Mouse (Mus musculus): ENCODE measurements around the gene Hexb. TPM values are rescaled to one million over a fixed set of nuclear protein-coding genes. Genes with fewer than 3 reads are reported as not detected.
A peak's percentile ranks its signal among the peaks of the same experiment; 100 is the strongest.
"Not testable (repeated sequence)": the region's sequence is repeated elsewhere in the genome, so short reads cannot be mapped to it uniquely, and the experiment has no call there.

The Hexb gene
- polyA plus RNA-seq, 1 experiment from 2014 or later: 49.8 TPM

- Histone ChIP-seq H3K9ac (ENCODE audit: low read depth, low read length) (no peak overlapping the region), H3K4me3 (ENCODE audit: low read depth, low read length) (no peak overlapping the region), H3K4me2 (ENCODE audit: low read length) (no peak overlapping the region), H3K27me3 (ENCODE audit: control insufficient read depth, insufficient read depth, low read depth, low read length) (no peaks in the 10 kb centered on the region), H3K9me3 (replicated peaks; ENCODE audit: control insufficient read depth, low read length, poor library complexity, severe bottlenecking) (no peaks in the 10 kb centered on the region), H3K27ac (ENCODE audit: low read length) (no peak overlapping the region), H3K4me1 (ENCODE audit: control insufficient read depth, insufficient read depth, low read length) (no peaks in the 10 kb centered on the region), H3K36me3 (ENCODE audit: control insufficient read depth, insufficient read depth, low read length) (peaks cover 10% of the 10 kb centered on the region)
- WGBS: 71% methylated on average over 7 of the region's 7 CpGs
- no peak for ATAC-seq
Observed at GRCm38 (mm10) chr13:97178943-97179342, 19.2 kb downstream of the Hexb start.

DNA sequence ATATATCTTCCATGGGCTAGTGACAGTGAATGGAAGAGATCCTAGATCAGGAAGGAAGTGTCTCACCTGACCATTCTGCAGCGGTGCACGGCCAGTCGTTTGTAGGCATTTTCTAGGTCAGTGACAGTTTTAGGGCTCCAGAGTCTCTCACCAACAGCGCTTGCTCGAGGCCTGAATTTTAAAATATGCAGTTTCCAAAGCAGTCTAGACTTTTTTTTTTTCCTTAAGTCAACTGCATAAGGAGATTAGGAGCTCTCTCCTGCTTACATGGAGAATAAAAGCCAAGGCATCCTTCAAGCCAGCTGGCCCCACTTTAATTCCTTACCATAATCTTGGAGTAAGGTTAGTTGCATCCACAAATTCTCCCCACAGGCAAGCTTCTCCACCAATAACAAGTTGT lies 21.4 kb downstream of the Hexb start:
- Histone ChIP-seq H3K27me3 (ENCODE audit: control insufficient read depth, insufficient read depth, low read depth, low read length) (no peaks in the 10 kb centered on the region), H3K4me3 (ENCODE audit: low read depth, low read length) (no peak overlapping the region), H3K9me3 (replicated peaks; ENCODE audit: control insufficient read depth, low read length, poor library complexity, severe bottlenecking) (no peaks in the 10 kb centered on the region), H3K27ac (ENCODE audit: low read length) (no peak overlapping the region), H3K4me2 (ENCODE audit: low read length) (no peak overlapping the region), H3K9ac (ENCODE audit: low read depth, low read length) (no peak overlapping the region), H3K4me1 (ENCODE audit: control insufficient read depth, insufficient read depth, low read length) (no peaks in the 10 kb centered on the region), H3K36me3 (ENCODE audit: control insufficient read depth, insufficient read depth, low read length) (peaks cover 16% of the 10 kb centered on the region)
- 72% methylated on average over 5 of the region's 5 CpGs for WGBS
- ATAC-seq: no peak

GRCm38 (mm10) chr13:97175520-97176264 lies 22.5 kb downstream of the Hexb start:
- no peaks in the 10 kb centered on the region for H3K9me3 ChIP-seq (replicated peaks; ENCODE audit: control insufficient read depth, low read length, poor library complexity, severe bottlenecking)
- H3K27ac ChIP-seq (ENCODE audit: low read length): no peak overlapping the region
- WGBS: 86% methylated on average over 10 of the region's 10 CpGs
- H3K27me3 ChIP-seq (ENCODE audit: control insufficient read depth, insufficient read depth, low read depth, low read length): no peaks in the 10 kb centered on the region
- no peaks in the 10 kb centered on the region for H3K4me1 ChIP-seq (ENCODE audit: control insufficient read depth, insufficient read depth, low read length)
- no peak overlapping the region for H3K9ac ChIP-seq (ENCODE audit: low read depth, low read length)
- no peak overlapping the region for H3K4me3 ChIP-seq (ENCODE audit: low read depth, low read length)
- H3K4me2 ChIP-seq (ENCODE audit: low read length): no peak overlapping the region
- peaks cover 16% of the 10 kb centered on the region for H3K36me3 ChIP-seq (ENCODE audit: control insufficient read depth, insufficient read depth, low read length)
- no peak for ATAC-seq

- H3K27me3 ChIP-seq (ENCODE audit: control insufficient read depth, insufficient read depth, low read depth, low read length): no peaks in the 10 kb centered on the region
- no peak overlapping the region for H3K4me2 ChIP-seq (ENCODE audit: low read length)
- H3K9me3 ChIP-seq (replicated peaks; ENCODE audit: control insufficient read depth, low read length, poor library complexity, severe bottlenecking): no peaks in the 10 kb centered on the region
- H3K4me1 ChIP-seq (ENCODE audit: control insufficient read depth, insufficient read depth, low read length): no peaks in the 10 kb centered on the region
- peaks cover 36% of the 10 kb centered on the region for H3K36me3 ChIP-seq (ENCODE audit: control insufficient read depth, insufficient read depth, low read length)
- 60% methylated on average over 4 of the region's 4 CpGs for WGBS
- no peak overlapping the region for H3K27ac ChIP-seq (ENCODE audit: low read length)
- H3K9ac ChIP-seq (ENCODE audit: low read depth, low read length): no peak overlapping the region
- H3K4me3 ChIP-seq (ENCODE audit: low read depth, low read length): no peak overlapping the region
- no peak for ATAC-seq
Observed at GRCm38 (mm10) chr13:97145834-97146233, 52.3 kb downstream of the Hexb start.

GRCm38 (mm10) chr13:97142321-97142720 lies 55.8 kb downstream of the Hexb start:
- H3K36me3 ChIP-seq (ENCODE audit: control insufficient read depth, insufficient read depth, low read length): peaks cover 16% of the 10 kb centered on the region

GRCm38 (mm10) chr13:97138404-97138931 lies 59.7 kb downstream of the Hexb start:
- WGBS: 34% methylated on average over 8 of the region's 8 CpGs
- not testable (repeated sequence) for H3K27me3 ChIP-seq (ENCODE audit: control insufficient read depth, insufficient read depth, low read depth, low read length); H3K9me3 ChIP-seq (replicated peaks; ENCODE audit: control insufficient read depth, low read length, poor library complexity, severe bottlenecking); H3K36me3 ChIP-seq (ENCODE audit: control insufficient read depth, insufficient read depth, low read length)
- peaks cover 12% of the 10 kb centered on the region for H3K4me1 ChIP-seq (ENCODE audit: control insufficient read depth, insufficient read depth, low read length)
- ATAC-seq: peak; percentile 63; the same call in 1 of the 2 replicates
- H3K27ac ChIP-seq (ENCODE audit: low read length): peak overlapping the region; percentile 89
- peak overlapping the region; percentile 89 for H3K9ac ChIP-seq (ENCODE audit: low read depth, low read length)
- H3K4me2 ChIP-seq (ENCODE audit: low read length): peak overlapping the region; percentile 58
- peak overlapping the region; percentile 72 for H3K4me3 ChIP-seq (ENCODE audit: low read depth, low read length)

More at GRCm38 (mm10) chr13:97142321-97142720, 55.8 kb downstream of the Hexb start:
- H3K9me3 ChIP-seq (replicated peaks; ENCODE audit: control insufficient read depth, low read length, poor library complexity, severe bottlenecking): no peaks in the 10 kb centered on the region
- no peak overlapping the region for H3K9ac ChIP-seq (ENCODE audit: low read depth, low read length)
- 89% methylated on average over 7 of the region's 7 CpGs for WGBS
- no peaks in the 10 kb centered on the region for H3K27me3 ChIP-seq (ENCODE audit: control insufficient read depth, insufficient read depth, low read depth, low read length)
- no peak overlapping the region for H3K4me2 ChIP-seq (ENCODE audit: low read length)
- peaks cover 6% of the 10 kb centered on the region for H3K4me1 ChIP-seq (ENCODE audit: control insufficient read depth, insufficient read depth, low read length)
- H3K27ac ChIP-seq (ENCODE audit: low read length): no peak overlapping the region
- no peak overlapping the region for H3K4me3 ChIP-seq (ENCODE audit: low read depth, low read length)
- ATAC-seq: no peak

GRCm38 (mm10) chr13:97137466-97138400 lies 60.4 kb downstream of the Hexb start, which contains the start of the genes Gfm2 and Nsa2:
Gfm2 (plus strand) TSS chr13:97137937.
Nsa2 (minus strand) TSS chr13:97137937.
- Histone ChIP-seq H3K4me2 (ENCODE audit: low read length) (peak within 1 kb of the TSS; percentile 66), H3K4me1 (ENCODE audit: control insufficient read depth, insufficient read depth, low read length) (peaks cover 12% of the 10 kb centered on the region), H3K27ac (ENCODE audit: low read length) (peak within 1 kb of the TSS; percentile 89), H3K36me3 (ENCODE audit: control insufficient read depth, insufficient read depth, low read length) (peaks cover 7% of the 10 kb centered on the region; the same call in 1 of the 2 replicates), H3K9me3 (replicated peaks; ENCODE audit: control insufficient read depth, low read length, poor library complexity, severe bottlenecking) (no peaks in the 10 kb centered on the region), H3K9ac (ENCODE audit: low read depth, low read length) (peak within 1 kb of the TSS; percentile 89), H3K4me3 (ENCODE audit: low read depth, low read length) (peak within 1 kb of the TSS; percentile 72), H3K27me3 (ENCODE audit: control insufficient read depth, insufficient read depth, low read depth, low read length) (no peaks in the 10 kb centered on the region)
- WGBS: under 1% methylated on average over 57 of the region's 57 CpGs
- peak; percentile 98 for ATAC-seq

DNA sequence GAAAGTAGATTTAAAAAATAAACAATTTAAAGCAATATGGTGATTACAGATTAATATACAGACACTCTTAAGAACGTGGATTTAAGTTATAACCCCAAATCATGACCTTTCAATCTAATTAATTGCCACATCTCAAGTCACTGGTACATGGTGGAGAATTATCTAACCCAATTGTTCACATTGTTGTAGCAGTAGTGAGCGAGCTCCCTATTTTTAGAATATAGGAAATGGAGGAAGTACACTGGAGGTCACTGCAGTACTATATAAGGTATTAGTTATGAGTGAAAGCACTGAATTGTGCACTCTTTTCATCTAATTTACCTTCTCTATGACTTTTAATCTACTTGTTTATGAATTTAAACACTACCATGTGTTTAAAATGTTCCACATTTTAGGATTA lies 67.7 kb downstream of the Hexb start:
- H3K4me1 ChIP-seq (ENCODE audit: control insufficient read depth, insufficient read depth, low read length); H3K9ac ChIP-seq (ENCODE audit: low read depth, low read length); ATAC-seq; H3K9me3 ChIP-seq (replicated peaks; ENCODE audit: control insufficient read depth, low read length, poor library complexity, severe bottlenecking); H3K4me3 ChIP-seq (ENCODE audit: low read depth, low read length); H3K27me3 ChIP-seq (ENCODE audit: control insufficient read depth, insufficient read depth, low read depth, low read length); H3K4me2 ChIP-seq (ENCODE audit: low read length); H3K27ac ChIP-seq (ENCODE audit: low read length): not testable (repeated sequence)
- WGBS: no CpG with 5 or more reads among the region's 2 CpGs
- peaks cover 17% of the 10 kb centered on the region; the same call in 1 of the 2 replicates for H3K36me3 ChIP-seq (ENCODE audit: control insufficient read depth, insufficient read depth, low read length)

All from midbrain, embryonic 16.5 days (tissue).